Mouse (Mus musculus): ENCODE results near the gene Actrt2. TPM values are rescaled to one million over a fixed set of nuclear protein-coding genes. Genes with fewer than 3 reads are reported as not detected.

Gene Actrt2
- polyA plus RNA-seq, 1 experiment from 2014 or later = not detected

GRCm38 (mm10) chr4:154649083-154649747 is 18.5 kb downstream of the Actrt2 start:
- 78% methylated on average over 19 of the region's 19 CpGs for WGBS
- no peak overlapping the region for H3K27ac ChIP-seq (replicated peaks)
- H3K4me2 ChIP-seq (replicated peaks) = no peak overlapping the region
- H3K9ac ChIP-seq (replicated peaks) = no peak overlapping the region
- H3K9me3 ChIP-seq = 0 out of 2 replicates have a peak, but pooled peaks cover 3% of the 10 kb centered on the region
- no peaks in the 10 kb centered on the region for H3K36me3 ChIP-seq
- H3K4me1 ChIP-seq = no peaks in the 10 kb centered on the region
- no peaks in the 10 kb centered on the region for H3K27me3 ChIP-seq
- H3K4me3 ChIP-seq = no peak overlapping the region
- ATAC-seq (replicated peaks) = no peak

- Histone ChIP-seq H3K4me3 (no peak overlapping the region), H3K27me3 (peaks cover 45% of the 10 kb centered on the region), H3K9ac (replicated peaks) (no peak overlapping the region), H3K4me1 (peaks cover 36% of the 10 kb centered on the region), H3K9me3 (0 out of 2 replicates have a peak, but pooled peaks cover 3% of the 10 kb centered on the region), H3K4me2 (replicated peaks) (no peak overlapping the region), H3K36me3 (no peaks in the 10 kb centered on the region), H3K27ac (replicated peaks) (no peak overlapping the region)
- 30% methylated on average over 6 of the region's 6 CpGs for WGBS
- no peak for ATAC-seq (replicated peaks)
Measured at GRCm38 (mm10) chr4:154642496-154642895, 25.2 kb downstream of the Actrt2 start.

- Histone ChIP-seq H3K27me3 (peaks cover 45% of the 10 kb centered on the region), H3K4me3 (peak overlapping the region; percentile 24), H3K9me3 (no peaks in the 10 kb centered on the region), H3K27ac (replicated peaks) (no peak overlapping the region; the same call in 1 of the 2 replicates), H3K9ac (replicated peaks) (peak overlapping the region; percentile 30), H3K36me3 (no peaks in the 10 kb centered on the region), H3K4me2 (replicated peaks) (peak overlapping the region; percentile 84), H3K4me1 (peaks cover 46% of the 10 kb centered on the region)
- 7% methylated on average over 32 of the region's 32 CpGs for WGBS
- no peak for ATAC-seq (replicated peaks)
Measured at GRCm38 (mm10) chr4:154641296-154642110, 26.2 kb downstream of the Actrt2 start.

- peaks cover 52% of the 10 kb centered on the region for H3K4me1 ChIP-seq
- ATAC-seq (replicated peaks) = no peak
- no peaks in the 10 kb centered on the region for H3K36me3 ChIP-seq
- H3K9me3 ChIP-seq = no peaks in the 10 kb centered on the region
- no peak overlapping the region for H3K9ac ChIP-seq (replicated peaks)
- H3K4me3 ChIP-seq = peak overlapping the region; percentile 24; the same call in 1 of the 2 replicates
- peaks cover 45% of the 10 kb centered on the region for H3K27me3 ChIP-seq
- WGBS = 14% methylated on average over 20 of the region's 20 CpGs
- peak overlapping the region; percentile 84 for H3K4me2 ChIP-seq (replicated peaks)
- H3K27ac ChIP-seq (replicated peaks) = no peak overlapping the region
Measured at GRCm38 (mm10) chr4:154640443-154641295, 27.0 kb downstream of the Actrt2 start.

- Histone ChIP-seq H3K4me2 (replicated peaks) (peak overlapping the region; percentile 84), H3K36me3 (no peaks in the 10 kb centered on the region), H3K9ac (replicated peaks) (0 out of 2 replicates have a peak overlapping the region, but pooled peaks have one; percentile 13), H3K4me3 (peak overlapping the region; percentile 9), H3K9me3 (no peaks in the 10 kb centered on the region), H3K27ac (replicated peaks) (no peak overlapping the region), H3K27me3 (peaks cover 45% of the 10 kb centered on the region), H3K4me1 (peaks cover 60% of the 10 kb centered on the region)
- WGBS = 25% methylated on average over 13 of the region's 13 CpGs
- no peak for ATAC-seq (replicated peaks)
Measured at GRCm38 (mm10) chr4:154639591-154640442, 27.9 kb downstream of the Actrt2 start.

- Histone ChIP-seq H3K4me2 (replicated peaks) (peak overlapping the region; percentile 84), H3K27ac (replicated peaks) (no peak overlapping the region), H3K4me3 (peak overlapping the region; percentile 9), H3K27me3 (peaks cover 45% of the 10 kb centered on the region), H3K36me3 (no peaks in the 10 kb centered on the region), H3K9ac (replicated peaks) (no peak overlapping the region), H3K9me3 (no peaks in the 10 kb centered on the region), H3K4me1 (peaks cover 67% of the 10 kb centered on the region)
- WGBS = 6% methylated on average over 7 of the region's 7 CpGs
- ATAC-seq (replicated peaks) = no peak
Measured at GRCm38 (mm10) chr4:154639126-154639525, 28.5 kb downstream of the Actrt2 start.

- Histone ChIP-seq H3K27me3 (peaks cover 40% of the 10 kb centered on the region), H3K4me2 (replicated peaks) (peak overlapping the region; percentile 84), H3K4me1 (peaks cover 74% of the 10 kb centered on the region), H3K4me3 (peak overlapping the region; percentile 54), H3K9me3 (no peaks in the 10 kb centered on the region), H3K27ac (replicated peaks) (peak overlapping the region; percentile 90), H3K36me3 (no peaks in the 10 kb centered on the region), H3K9ac (replicated peaks) (peak overlapping the region; percentile 62)
- WGBS = 9% methylated on average over 15 of the region's 15 CpGs
- 0 out of 2 replicates have a peak, but pooled peaks have one; percentile 33 for ATAC-seq (replicated peaks)
Measured at GRCm38 (mm10) chr4:154638320-154638886, 29.3 kb downstream of the Actrt2 start.

- Histone ChIP-seq H3K4me2 (replicated peaks) (peak overlapping the region; percentile 84), H3K4me3 (peak overlapping the region; percentile 54), H3K27me3 (peaks cover 36% of the 10 kb centered on the region), H3K4me1 (peaks cover 80% of the 10 kb centered on the region), H3K36me3 (no peaks in the 10 kb centered on the region), H3K9me3 (no peaks in the 10 kb centered on the region), H3K9ac (replicated peaks) (peak overlapping the region; percentile 62), H3K27ac (replicated peaks) (peak overlapping the region; percentile 90)
- WGBS = under 1% methylated on average over 61 of the region's 73 CpGs
- no peak for ATAC-seq (replicated peaks)
Measured at GRCm38 (mm10) chr4:154637468-154638319, 30.0 kb downstream of the Actrt2 start.

GRCm38 (mm10) chr4:154636721-154637311 is 30.9 kb downstream of the Actrt2 start, which contains the start of gene Prdm16:
Prdm16 (minus strand) TSS chr4:154636873.
- Histone ChIP-seq H3K36me3 (no peaks in the 10 kb centered on the region), H3K4me2 (replicated peaks) (peak within 1 kb of the TSS; percentile 84), H3K4me1 (peaks cover 83% of the 10 kb centered on the region), H3K27me3 (peaks cover 27% of the 10 kb centered on the region; the same call in 1 of the 2 replicates), H3K4me3 (peak within 1 kb of the TSS; percentile 54), H3K9me3 (no peaks in the 10 kb centered on the region), H3K9ac (replicated peaks) (peak within 1 kb of the TSS; percentile 62), H3K27ac (replicated peaks) (peak within 1 kb of the TSS; percentile 90)
- under 1% methylated on average over 47 of the region's 47 CpGs for WGBS
- peak; percentile 39 for ATAC-seq (replicated peaks)

GRCm38 (mm10) chr4:154636053-154636433 is 31.6 kb downstream of the Actrt2 start:
- Histone ChIP-seq H3K27ac (replicated peaks) (peak overlapping the region; percentile 90), H3K36me3 (no peaks in the 10 kb centered on the region), H3K9ac (replicated peaks) (peak overlapping the region; percentile 62), H3K4me2 (replicated peaks) (peak overlapping the region; percentile 84), H3K4me1 (peaks cover 81% of the 10 kb centered on the region), H3K9me3 (no peaks in the 10 kb centered on the region), H3K27me3 (peaks cover 26% of the 10 kb centered on the region; the same call in 1 of the 2 replicates), H3K4me3 (peak overlapping the region; percentile 54)
- WGBS = 0% methylated on average over 22 of the region's 30 CpGs
- peak; percentile 66 for ATAC-seq (replicated peaks)

All from forebrain, embryonic 15.5 days (tissue).